In the genomic region with DNA sequence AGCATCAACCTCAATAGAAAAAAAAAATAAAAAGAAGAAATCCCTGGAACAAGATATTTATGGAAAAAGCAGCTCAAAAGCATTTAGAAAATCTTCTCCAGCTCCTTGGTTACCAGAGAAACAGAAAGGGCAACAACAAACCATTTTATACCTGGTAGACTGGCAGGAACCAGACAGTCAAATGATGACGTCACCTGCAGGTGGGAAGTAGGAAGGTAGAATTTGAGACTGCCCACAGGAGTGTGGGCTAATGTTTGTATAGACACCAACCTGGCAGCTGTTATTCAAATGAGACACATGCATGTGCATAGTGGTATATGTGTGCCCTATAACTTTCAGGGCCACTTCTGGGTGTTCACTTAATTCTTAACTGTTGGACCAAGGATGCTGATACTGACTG, we compare ENCODE assay signal across 27 mouse cellular contexts.
"Had no signal": no experiment of that assay in that cellular context is flagged by ENCODE, and none has a peak within 500 bp of the region (broad histone marks: within the 10 kb centered on the region; RNA-seq: fewer than 3 reads in every experiment).

No protein-coding gene starts in this region.

- H3K4me3 ChIP-seq: gastrocnemius, adult 2 months; heart, embryonic 13.5 days; heart, embryonic 15.5 days; hindbrain, embryonic 10.5 days; hindbrain, embryonic 12.5 days; kidney, embryonic 15.5 days; limb, embryonic 13.5 days; limb, embryonic 15.5 days; liver, embryonic 12.5 days had no signal

- H3K4me2 ChIP-seq: heart, embryonic 11.5 days; heart, embryonic 13.5 days; heart, embryonic 15.5 days; hindbrain, embryonic 12.5 days; hindbrain, embryonic 14.5 days; kidney, embryonic 15.5 days; limb, embryonic 13.5 days; limb, embryonic 15.5 days; liver, embryonic 12.5 days had no signal

- H3K36me3 ChIP-seq: heart, embryonic 13.5 days; heart, embryonic 15.5 days; hindbrain, embryonic 10.5 days; hindbrain, embryonic 12.5 days; kidney, embryonic 15.5 days; limb, embryonic 13.5 days; limb, embryonic 15.5 days; liver, embryonic 12.5 days had no signal

- H3K27me3 ChIP-seq: kidney, embryonic 15.5 days; limb, embryonic 13.5 days; limb, embryonic 15.5 days; liver, embryonic 12.5 days had no signal

- DNase-seq: gastrocnemius, adult 2 months; gastrocnemius, postnatal 10 days; gastrocnemius, postnatal 25 days; heart, adult 18-20 months; heart, postnatal 4 days; kidney, adult 11 months; kidney, adult 2 months; kidney, adult 9 months; kidney, postnatal 14 days; kidney, postnatal 36 days; layer of hippocampus, adult 9-11 months; layer of hippocampus, postnatal 36 days; left cerebral cortex, postnatal 4 days had no signal

- H3K4me1 ChIP-seq: heart, embryonic 13.5 days; heart, embryonic 15.5 days; hindbrain, embryonic 12.5 days; kidney, embryonic 15.5 days; limb, embryonic 13.5 days; limb, embryonic 15.5 days; liver, embryonic 12.5 days had no signal

- H3K9me3 ChIP-seq: heart, embryonic 13.5 days; heart, embryonic 15.5 days; hindbrain, embryonic 10.5 days; hindbrain, embryonic 12.5 days; kidney, embryonic 15.5 days; limb, embryonic 13.5 days; limb, embryonic 15.5 days; liver, embryonic 12.5 days had no signal

- ATAC-seq: hindbrain, embryonic 16.5 days; intestine, embryonic 16.5 days; liver, embryonic 12.5 days had no signal

- H3K27ac ChIP-seq: gastrocnemius, adult 2 months; heart, embryonic 13.5 days; heart, embryonic 15.5 days; hindbrain, embryonic 10.5 days; hindbrain, embryonic 12.5 days; hindbrain, embryonic 14.5 days; kidney, embryonic 15.5 days; kidney, postnatal 0 days; limb, embryonic 13.5 days; limb, embryonic 15.5 days; liver, embryonic 12.5 days; liver, embryonic 14.5 days had no signal

- H3K9ac ChIP-seq: heart, embryonic 13.5 days; heart, embryonic 15.5 days; hindbrain, embryonic 12.5 days; hindbrain, embryonic 14.5 days; kidney, embryonic 15.5 days; limb, embryonic 13.5 days; limb, embryonic 15.5 days; liver, embryonic 12.5 days; liver, embryonic 14.5 days had no signal
